Mouse (Mus musculus): Measurements from ENCODE around the gene Arhgef15.

DNA sequence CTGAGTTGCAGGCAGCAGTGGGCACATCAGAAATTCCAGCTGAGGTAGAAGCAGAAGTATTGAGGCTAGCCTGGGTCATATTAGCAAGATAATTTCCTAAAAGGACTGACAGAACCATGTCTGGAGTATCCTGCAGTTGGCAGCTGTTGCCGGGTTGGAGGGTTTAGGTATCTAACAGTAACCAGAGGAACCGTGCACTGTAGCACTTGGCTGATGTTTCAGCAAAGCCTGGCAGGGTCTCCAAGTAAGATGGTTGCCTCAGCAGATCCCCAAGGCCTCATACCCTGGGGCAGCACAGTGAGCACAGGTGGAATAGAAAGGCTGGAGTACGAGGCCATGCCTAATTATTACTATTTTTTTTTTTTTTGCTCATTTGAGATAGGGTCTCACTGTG, 52.1 kb downstream of the Arhgef15 start:
- TF ChIP-seq POLR2A (IDR thresholded peaks at IDR 0.05; ENCODE audit: insufficient read depth, low read length) (no peak), EP300 (IDR thresholded peaks at IDR 0.05; ENCODE audit: insufficient read depth, low read depth, low read length) (no peak)

All from ES-Bruce4 (cell line).